Mouse (Mus musculus) gastrocnemius, postnatal 10 days (tissue): Measurements from ENCODE around the gene Rpf1. TPM values are rescaled to one million over a fixed set of nuclear protein-coding genes. Genes with fewer than 3 reads are reported as not detected.
A peak's percentile ranks its signal among the peaks of the same experiment; 100 is the strongest.

Experiments
- DNase-seq: peaks from one replicate; pipeline ENCODE4 v3.0.0; 2021; ENCODE audit warnings: mixed read lengths
- long read RNA-seq, 2 experiments: library from polyadenylated mRNA; stranded (forward); transcript quantifications; one replicate each; pipeline ENCODE4 v2.0.0; 2021
- total RNA-seq, 2 experiments: library from RNA; stranded (reverse); gene quantifications; 2 replicates each; pipeline ENCODE4 v1.2.3; 2021

The Rpf1 gene
- total RNA-seq, result 10 to 100 TPM; 15.2 to 17.8 TPM
- long read RNA-seq, experiment 1, transcript Rpf1-201 (9 exons, 1,661 nt), result major isoform, 18 of 20 reads
- long read RNA-seq, experiment 1, partial matches to known transcripts, result 1 of 20 reads
- long read RNA-seq, experiment 1, other reads (novel, unspliced or antisense), result 1 of 20 reads
- long read RNA-seq, experiment 2, transcript Rpf1-201 (9 exons, 1,661 nt), result major isoform, 16 of 16 reads
- long read RNA-seq, experiment 2, partial matches to known transcripts, result 0 of 16 reads
- long read RNA-seq, experiment 2, other reads (novel, unspliced or antisense), result 0 of 16 reads

- DNase-seq, result peak; percentile 83
These were observed at the start of gene Rpf1 for GRCm38 (mm10) chr3:146520798-146521651. Rpf1 (minus strand) TSS chr3:146521429.

- DNase-seq, result no peak
These were observed 49.7 kb upstream of the Rpf1 start for GRCm38 (mm10) chr3:146570939-146571338.

GRCm38 (mm10) chr3:146570148-146570782 lies 49.0 kb upstream of the Rpf1 start, which contains the start of gene Uox:
Uox (plus strand) TSS chr3:146570426.
- DNase-seq, result no peak

- DNase-seq, result no peak
These were observed 48.4 kb upstream of the Rpf1 start for GRCm38 (mm10) chr3:146569594-146569993.

GRCm38 (mm10) chr3:146567884-146568530 lies 46.8 kb upstream of the Rpf1 start:
- DNase-seq, result no peak

GRCm38 (mm10) chr3:146567366-146567765 lies 46.1 kb upstream of the Rpf1 start:
- DNase-seq, result no peak

- DNase-seq, result no peak
These were observed 43.8 kb upstream of the Rpf1 start for GRCm38 (mm10) chr3:146565065-146565411.

GRCm38 (mm10) chr3:146564268-146565064 lies 43.2 kb upstream of the Rpf1 start:
- DNase-seq, result peak; percentile 87

GRCm38 (mm10) chr3:146562936-146563335 lies 41.7 kb upstream of the Rpf1 start:
- no peak for DNase-seq

GRCm38 (mm10) chr3:146557507-146557906 lies 36.3 kb upstream of the Rpf1 start:
- no peak for DNase-seq

GRCm38 (mm10) chr3:146556567-146556966 lies 35.3 kb upstream of the Rpf1 start:
- DNase-seq, result no peak

- DNase-seq, result no peak
These were observed 33.6 kb upstream of the Rpf1 start for GRCm38 (mm10) chr3:146554816-146555215.

GRCm38 (mm10) chr3:146543632-146544031 lies 22.4 kb upstream of the Rpf1 start:
- no peak for DNase-seq

- DNase-seq, result no peak
These were observed 19.5 kb upstream of the Rpf1 start for GRCm38 (mm10) chr3:146540521-146541273.

- DNase-seq, result no peak
These were observed 13.8 kb upstream of the Rpf1 start for GRCm38 (mm10) chr3:146534986-146535385.

GRCm38 (mm10) chr3:146528335-146528734 lies 7.1 kb upstream of the Rpf1 start:
- no peak for DNase-seq

- no peak for DNase-seq
These were observed 407 bp upstream of the Rpf1 start for GRCm38 (mm10) chr3:146521652-146522020.

GRCm38 (mm10) chr3:146520226-146520797 lies 917 bp downstream of the Rpf1 start:
- no peak for DNase-seq

GRCm38 (mm10) chr3:146506711-146507110 lies 14.5 kb downstream of the Rpf1 start:
- no peak for DNase-seq

- no peak for DNase-seq
These were observed 19.6 kb downstream of the Rpf1 start for GRCm38 (mm10) chr3:146501601-146502123.
